Mouse (Mus musculus) CD4-positive helper T cell, adult 2 months (primary cell): Measurements from ENCODE around the gene Fem1a.

ENCODE experiments used
- DNase-seq: peaks from one replicate; pipeline ENCODE4 v3.0.0-alpha.2; 2012; ENCODE audit warnings: low read depth, missing footprints, low spot score

Gene Fem1a

GRCm38 (mm10) chr17:56278340-56278739 is 21.7 kb downstream of the Fem1a start:
- no peak for DNase-seq

- DNase-seq = no peak
These were observed 23.0 kb downstream of the Fem1a start for GRCm38 (mm10) chr17:56279481-56280155.

GRCm38 (mm10) chr17:56281193-56281592 is 24.6 kb downstream of the Fem1a start:
- DNase-seq = no peak

GRCm38 (mm10) chr17:56282802-56283201 is 26.2 kb downstream of the Fem1a start:
- DNase-seq = no peak

GRCm38 (mm10) chr17:56283316-56283715 is 26.7 kb downstream of the Fem1a start:
- DNase-seq = no peak

GRCm38 (mm10) chr17:56285995-56286394 is 29.4 kb downstream of the Fem1a start:
- no peak for DNase-seq

GRCm38 (mm10) chr17:56287830-56288229 is 31.2 kb downstream of the Fem1a start:
- no peak for DNase-seq

- no peak for DNase-seq
These were observed 32.3 kb downstream of the Fem1a start for GRCm38 (mm10) chr17:56288866-56289265.

- peak; percentile 85 for DNase-seq
These were observed 33.0 kb downstream of the Fem1a start for GRCm38 (mm10) chr17:56289371-56290331.

GRCm38 (mm10) chr17:56290388-56291170 is 34.0 kb downstream of the Fem1a start:
- peak; percentile 91 for DNase-seq

- DNase-seq = peak; percentile 96
These were observed 34.5 kb downstream of the Fem1a start for GRCm38 (mm10) chr17:56291171-56291511.

GRCm38 (mm10) chr17:56291826-56292475 is 35.3 kb downstream of the Fem1a start:
- no peak for DNase-seq

GRCm38 (mm10) chr17:56292531-56293222 is 36.1 kb downstream of the Fem1a start, which contains the start of gene Plin3:
Plin3 (minus strand) TSS chr17:56292873.
- DNase-seq = no peak

- DNase-seq = no peak
These were observed 36.7 kb downstream of the Fem1a start for GRCm38 (mm10) chr17:56293291-56293690.

GRCm38 (mm10) chr17:56294241-56294640 is 37.6 kb downstream of the Fem1a start:
- DNase-seq = no peak

- DNase-seq = no peak
These were observed 39.6 kb downstream of the Fem1a start for GRCm38 (mm10) chr17:56296201-56296600.

- no peak for DNase-seq
These were observed 41.6 kb downstream of the Fem1a start for GRCm38 (mm10) chr17:56298238-56298637.

- DNase-seq = no peak
These were observed 43.6 kb downstream of the Fem1a start, which contains the start of gene Arrdc5 for GRCm38 (mm10) chr17:56300186-56300585. Arrdc5 (minus strand) TSS chr17:56300286.

GRCm38 (mm10) chr17:56302363-56302996 is 45.9 kb downstream of the Fem1a start:
- no peak for DNase-seq

GRCm38 (mm10) chr17:56303160-56303846 is 46.7 kb downstream of the Fem1a start, which contains the start of gene Uhrf1:
Uhrf1 (plus strand) TSS chr17:56303321.
- DNase-seq = peak; percentile 78
